Mouse (Mus musculus) T-cell, adult 2 months (primary cell): Measurements from ENCODE around the gene Lurap1l.

ENCODE experiments used
- DNase-seq: peaks from one replicate; pipeline ENCODE4 v3.0.0; 2022; ENCODE audit warnings: low spot score

The Lurap1l gene

DNA sequence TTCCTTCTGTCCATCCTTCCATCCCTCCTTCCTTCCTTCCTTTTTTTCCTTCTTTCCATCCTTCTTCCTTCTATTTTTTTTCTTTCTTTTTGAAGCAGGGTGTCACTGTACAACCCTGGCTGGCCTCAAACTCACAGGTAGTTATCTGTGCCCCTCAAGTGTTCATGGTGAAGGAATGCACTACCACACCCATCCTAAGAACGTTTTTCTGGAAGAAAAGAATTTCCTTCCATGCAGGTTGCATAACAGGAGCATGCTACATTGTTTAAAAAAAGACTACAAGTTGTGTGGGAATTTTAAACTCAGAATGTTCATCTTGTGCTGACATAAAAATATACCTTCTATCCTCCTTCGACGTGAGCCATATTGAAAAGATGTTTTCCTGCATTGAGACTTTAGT lies 7.4 kb downstream of the Lurap1l start:
- no peak for DNase-seq

GRCm38 (mm10) chr4:80918526-80919129 lies 8.2 kb downstream of the Lurap1l start:
- DNase-seq, result no peak

GRCm38 (mm10) chr4:80919217-80919867 lies 8.9 kb downstream of the Lurap1l start:
- no peak for DNase-seq

DNA sequence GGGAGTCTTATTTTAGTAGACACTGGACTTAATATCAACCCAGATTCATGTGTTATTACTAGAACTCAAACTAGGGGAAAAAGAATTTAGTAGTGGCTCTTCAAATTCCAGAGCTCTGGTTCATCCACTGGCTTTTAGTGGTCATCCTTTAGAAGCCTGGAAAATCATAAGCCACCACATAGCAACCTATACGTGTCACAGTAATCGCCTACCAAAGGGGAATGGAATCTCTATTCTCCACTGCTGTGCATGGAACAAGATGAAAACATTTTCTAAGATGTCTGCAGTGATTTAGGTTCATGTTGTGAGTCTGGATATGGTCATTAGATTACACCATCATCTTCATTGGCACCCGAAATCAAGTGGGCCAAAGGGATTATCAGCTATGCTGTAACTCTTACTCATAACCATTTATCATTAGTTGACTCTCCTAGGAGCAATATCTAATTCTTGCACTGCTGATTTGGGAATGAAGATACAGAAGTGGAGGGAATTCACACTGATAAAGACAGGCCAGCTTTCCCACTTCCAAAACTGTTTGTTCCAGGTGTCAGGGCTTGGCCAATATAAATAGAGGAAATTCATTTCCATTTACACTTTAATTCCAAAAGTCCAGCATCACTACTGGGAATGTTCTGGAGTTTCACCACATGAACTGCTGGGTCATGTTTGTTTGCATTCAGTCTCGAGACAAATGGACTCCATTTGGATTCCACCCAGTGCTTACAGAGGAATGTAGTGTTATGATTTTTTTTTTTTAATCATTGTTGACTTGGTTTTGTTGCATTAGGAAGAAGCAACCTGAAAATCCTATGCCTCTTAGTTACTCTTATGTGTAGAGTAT lies 11.4 kb downstream of the Lurap1l start:
- DNase-seq, result no peak

GRCm38 (mm10) chr4:80922654-80923053 lies 12.2 kb downstream of the Lurap1l start:
- no peak for DNase-seq

- no peak for DNase-seq
Measured at GRCm38 (mm10) chr4:80924815-80925214, 14.4 kb downstream of the Lurap1l start.

- DNase-seq, result no peak
Measured at GRCm38 (mm10) chr4:80925752-80926519, 15.5 kb downstream of the Lurap1l start.

DNA sequence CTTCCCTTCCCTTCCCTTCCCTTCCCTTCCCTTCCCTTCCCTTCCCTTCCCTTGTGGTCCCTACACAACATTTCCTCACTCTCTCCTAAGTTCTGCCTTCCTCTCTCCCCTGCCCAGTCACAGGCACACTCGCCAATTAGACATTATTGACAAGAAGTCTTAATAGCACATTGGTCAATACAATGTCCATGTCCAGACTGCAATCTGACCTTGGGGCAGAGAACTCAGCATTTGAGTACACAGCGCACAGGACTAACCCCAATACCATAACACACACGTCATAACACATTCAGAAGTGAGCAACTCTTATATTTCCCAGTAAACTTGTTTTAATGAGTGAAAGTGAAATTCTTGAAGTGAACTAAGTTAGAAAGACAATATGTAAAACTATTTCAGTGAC lies 24.3 kb downstream of the Lurap1l start:
- DNase-seq, result no peak

GRCm38 (mm10) chr4:80939115-80939514 lies 28.7 kb downstream of the Lurap1l start:
- DNase-seq, result no peak

- DNase-seq, result no peak
Measured at GRCm38 (mm10) chr4:80940946-80941345, 30.5 kb downstream of the Lurap1l start.

- no peak for DNase-seq
Measured at GRCm38 (mm10) chr4:80941978-80942377, 31.5 kb downstream of the Lurap1l start.

DNA sequence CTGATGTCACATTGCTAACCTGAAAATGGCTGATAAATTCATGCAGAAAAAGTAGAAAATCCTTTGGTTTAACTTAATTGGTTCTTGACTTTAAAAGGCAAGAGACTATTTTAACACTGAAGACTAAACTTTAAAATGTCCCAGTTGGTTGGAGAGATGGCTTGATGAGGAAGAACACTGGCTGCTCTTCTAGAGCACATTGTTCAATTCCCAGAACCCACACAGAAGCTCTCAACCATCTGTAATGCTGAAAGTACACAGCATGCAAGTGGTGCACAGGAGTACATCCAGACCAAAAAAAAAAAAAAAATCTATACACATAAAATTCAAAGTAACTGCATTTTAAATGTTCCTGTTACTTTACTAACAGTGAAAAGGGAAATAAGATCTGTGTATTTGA lies 34.2 kb downstream of the Lurap1l start:
- no peak for DNase-seq

DNA sequence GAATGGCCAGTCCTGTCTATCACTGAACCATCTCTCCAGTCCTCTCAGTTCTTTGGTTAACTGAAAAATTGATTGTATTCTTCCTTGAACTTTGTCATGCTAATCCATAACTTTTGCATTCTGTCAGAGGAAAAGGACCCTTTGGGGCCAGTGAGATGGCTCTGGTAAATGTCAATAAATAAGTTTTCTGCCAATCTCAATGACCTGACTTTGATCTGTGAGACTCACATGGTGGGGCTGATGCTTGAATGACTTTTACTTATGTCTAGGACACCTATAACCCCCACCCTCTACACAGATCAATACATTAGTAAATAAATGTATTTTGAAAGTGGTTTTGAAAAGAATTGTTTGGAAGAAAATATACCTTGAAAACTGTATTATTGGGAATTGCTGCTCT lies 38.7 kb downstream of the Lurap1l start:
- no peak for DNase-seq

- DNase-seq, result no peak
Measured at GRCm38 (mm10) chr4:80949720-80950119, 39.3 kb downstream of the Lurap1l start.

GRCm38 (mm10) chr4:80950280-80950781 lies 39.9 kb downstream of the Lurap1l start:
- DNase-seq, result no peak

DNA sequence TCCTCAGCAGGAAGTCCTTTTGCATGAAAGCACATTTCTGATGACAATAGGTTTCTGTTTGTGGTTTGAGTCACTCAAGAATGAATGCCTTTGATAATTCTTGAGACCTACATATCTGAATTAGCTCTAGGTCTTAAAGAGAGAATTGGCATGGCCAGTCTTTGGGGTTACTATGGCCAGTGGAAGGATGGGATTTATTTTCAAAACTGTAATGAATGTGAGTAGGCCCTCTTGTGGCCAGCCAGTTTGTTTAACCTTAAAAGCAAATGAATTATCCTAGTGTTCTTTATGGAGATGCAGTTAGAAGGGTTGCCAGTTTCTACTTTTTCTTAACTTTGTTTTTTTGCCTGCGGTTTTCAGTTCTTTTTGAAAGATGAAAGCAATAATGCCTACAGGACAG lies 42.2 kb downstream of the Lurap1l start:
- no peak for DNase-seq

DNA sequence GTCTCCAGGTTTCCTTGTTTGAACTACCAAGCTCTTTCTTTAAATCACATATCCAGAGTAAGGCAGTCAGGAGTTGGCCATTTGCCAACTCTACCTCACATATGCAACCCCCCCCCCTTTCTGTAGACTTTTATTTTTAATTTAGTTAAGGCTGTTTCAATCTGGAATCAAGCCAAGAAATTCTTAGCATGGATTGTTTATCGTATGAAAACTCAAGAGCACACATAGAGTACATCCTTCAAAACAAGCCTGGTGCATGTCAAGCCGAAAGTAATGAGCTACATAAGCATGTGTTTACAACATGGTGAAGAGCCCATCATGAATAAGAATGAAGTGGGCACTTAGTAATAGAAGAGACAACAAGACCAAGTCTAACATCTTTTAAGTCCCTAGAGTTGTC lies 45.5 kb downstream of the Lurap1l start:
- no peak for DNase-seq

- no peak for DNase-seq
Measured at GRCm38 (mm10) chr4:80967526-80967925, 57.1 kb downstream of the Lurap1l start.

DNA sequence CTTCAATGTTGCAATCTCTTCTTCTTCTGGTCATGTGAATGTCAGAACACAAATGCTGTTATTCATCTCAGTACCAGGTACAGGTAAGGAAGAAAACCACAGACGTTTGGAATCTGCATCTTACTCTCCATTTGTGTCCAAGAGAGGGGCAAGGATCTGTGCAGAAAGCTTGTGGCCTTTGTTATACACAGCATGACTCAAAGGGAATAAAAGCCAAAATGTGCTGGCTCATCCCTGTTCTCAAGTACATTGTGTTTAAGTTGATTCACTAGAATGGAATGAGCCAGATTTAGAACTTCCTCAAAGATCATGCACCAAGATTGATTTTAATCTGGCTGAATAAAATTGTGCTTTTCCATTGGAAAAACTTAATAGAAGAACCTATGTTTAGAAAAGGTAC lies 61.4 kb downstream of the Lurap1l start:
- DNase-seq, result no peak

DNA sequence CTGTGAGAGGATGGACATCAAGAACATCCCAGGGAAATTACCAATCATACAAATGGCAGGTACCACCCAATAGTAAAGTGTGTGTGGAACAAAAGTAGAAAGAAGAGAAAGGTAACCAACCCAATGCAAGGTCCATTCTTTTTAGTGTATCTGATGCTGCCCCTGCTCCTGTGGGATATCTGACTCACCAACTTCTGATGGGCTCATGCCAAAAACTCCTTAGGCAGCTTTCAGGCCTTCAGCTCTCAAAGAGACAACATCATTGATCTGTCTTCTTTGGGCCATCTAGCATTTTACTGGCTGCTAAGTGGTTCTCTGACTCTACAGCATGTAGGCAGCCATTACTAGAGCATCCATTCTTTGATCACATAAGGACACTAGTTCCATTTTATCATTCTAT lies 63.5 kb downstream of the Lurap1l start:
- no peak for DNase-seq

DNA sequence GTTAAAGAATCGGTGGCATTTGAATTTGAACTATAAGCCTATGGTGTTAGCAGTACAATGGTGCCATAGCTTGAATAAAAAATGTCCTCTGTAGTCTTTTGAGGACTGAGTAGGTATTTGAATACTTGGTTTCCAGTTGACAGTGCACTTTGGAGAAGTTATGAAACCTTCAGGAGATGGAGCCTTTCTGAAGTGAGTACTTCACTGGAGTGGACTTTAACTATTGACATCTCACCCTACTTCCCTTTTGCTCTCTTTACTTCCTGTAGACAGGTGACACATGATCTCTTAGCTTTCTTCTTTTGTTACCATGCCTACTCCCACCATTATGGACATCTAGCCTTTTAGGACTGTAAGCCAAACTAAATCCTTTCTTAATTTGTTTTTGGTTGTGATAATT lies 80.4 kb downstream of the Lurap1l start:
- no peak for DNase-seq

DNA sequence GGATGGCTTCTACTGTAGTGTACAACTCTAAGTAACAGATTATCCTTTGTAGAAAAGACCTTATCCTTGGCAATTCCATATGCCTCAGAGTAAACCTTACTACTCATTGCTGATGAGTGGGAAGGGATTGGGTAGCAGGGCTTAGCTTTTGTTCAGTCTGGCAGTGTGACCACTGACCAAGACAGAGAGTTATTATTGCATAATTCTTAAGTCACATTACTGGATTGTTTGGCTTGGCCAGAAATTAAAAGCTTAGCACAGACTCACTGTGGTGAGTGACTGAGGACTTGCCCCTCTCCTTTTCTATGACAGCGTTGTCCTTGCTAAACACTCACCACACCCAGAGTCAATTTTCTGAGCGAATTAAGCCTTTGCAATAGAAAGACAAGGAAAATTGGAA lies 93.1 kb downstream of the Lurap1l start:
- DNase-seq, result no peak
